Mouse (Mus musculus) CH12F3 (cell line): Measurements from ENCODE around the gene Ahdc1.

ENCODE experiments used
- in situ Hi-C: fragments of 300-500 bp; cut with MboI; formaldehyde crosslinking; loops from 2 replicates; pipeline ENCODE4 v1.14.3; 2020; ENCODE audit warnings: low sequenced_read_pairs

Ahdc1 gene

GRCm38 (mm10) chr4:133050837-133051549 is 39.9 kb downstream of the Ahdc1 start:
- in situ Hi-C loops: no loop called here

GRCm38 (mm10) chr4:133051550-133051865 is 40.4 kb downstream of the Ahdc1 start:
- in situ Hi-C loops: no loop called here

- in situ Hi-C loops: no loop called here
Observed at GRCm38 (mm10) chr4:133052029-133052745, 41.1 kb downstream of the Ahdc1 start.

GRCm38 (mm10) chr4:133052995-133053572 is 42.0 kb downstream of the Ahdc1 start:
- in situ Hi-C loops: no loop called here

- in situ Hi-C loops: no loop called here
Observed at GRCm38 (mm10) chr4:133054530-133054929, 43.5 kb downstream of the Ahdc1 start.

- in situ Hi-C loops: no loop called here
Observed at GRCm38 (mm10) chr4:133055163-133055951, 44.3 kb downstream of the Ahdc1 start.

GRCm38 (mm10) chr4:133056069-133056890 is 45.2 kb downstream of the Ahdc1 start:
- in situ Hi-C loops: no loop called here

GRCm38 (mm10) chr4:133057389-133058122 is 46.5 kb downstream of the Ahdc1 start:
- in situ Hi-C loops: no loop called here

GRCm38 (mm10) chr4:133058123-133058453 is 47.0 kb downstream of the Ahdc1 start:
- in situ Hi-C loops: no loop called here

- in situ Hi-C loops: no loop called here
Observed at GRCm38 (mm10) chr4:133058513-133059480, 47.7 kb downstream of the Ahdc1 start.

GRCm38 (mm10) chr4:133060702-133061101 is 49.6 kb downstream of the Ahdc1 start:
- in situ Hi-C loops: no loop called here

- in situ Hi-C loops: no loop called here
Observed at GRCm38 (mm10) chr4:133061798-133062197, 50.7 kb downstream of the Ahdc1 start.

GRCm38 (mm10) chr4:133062286-133062685 is 51.2 kb downstream of the Ahdc1 start:
- in situ Hi-C loops: no loop called here

GRCm38 (mm10) chr4:133063203-133063602 is 52.1 kb downstream of the Ahdc1 start:
- in situ Hi-C loops: no loop called here

- in situ Hi-C loops: no loop called here
Observed at GRCm38 (mm10) chr4:133063799-133064198, 52.7 kb downstream of the Ahdc1 start.

GRCm38 (mm10) chr4:133064791-133065190 is 53.7 kb downstream of the Ahdc1 start:
- in situ Hi-C loops: no loop called here

GRCm38 (mm10) chr4:133065894-133066386 is 54.9 kb downstream of the Ahdc1 start:
- in situ Hi-C loops: no loop called here

- in situ Hi-C loops: no loop called here
Observed at GRCm38 (mm10) chr4:133068400-133069138, 57.5 kb downstream of the Ahdc1 start.
